Mouse (Mus musculus) spleen, postnatal 10 days (tissue): Measurements from ENCODE around the gene Prelp.
"Not testable (repeated sequence)": the region's sequence is repeated elsewhere in the genome, so short reads cannot be mapped to it uniquely, and the experiment has no call there.

Experiments
- DNase-seq, 2 experiments: peaks; one replicate each; pipeline ENCODE4 v3.0.0; 2021 to 2022; ENCODE audit warnings: low spot score in 2 of 2

Prelp gene

GRCm38 (mm10) chr1:133921304-133921751, at the start of gene Prelp:
Prelp (minus strand) TSS chr1:133921414.
- no peak for DNase-seq

- DNase-seq = no peak
Observed at GRCm38 (mm10) chr1:133969427-133969826, 48.2 kb upstream of the Prelp start.

- no peak for DNase-seq
Observed at GRCm38 (mm10) chr1:133968788-133969325, 47.6 kb upstream of the Prelp start.

- DNase-seq = no peak
Observed at GRCm38 (mm10) chr1:133967481-133968017, 46.3 kb upstream of the Prelp start.

GRCm38 (mm10) chr1:133966044-133966443, 44.8 kb upstream of the Prelp start:
- DNase-seq = no peak

GRCm38 (mm10) chr1:133965298-133965697, 44.1 kb upstream of the Prelp start:
- no peak for DNase-seq

GRCm38 (mm10) chr1:133964742-133965141, 43.5 kb upstream of the Prelp start:
- DNase-seq = no peak

GRCm38 (mm10) chr1:133963578-133963977, 42.4 kb upstream of the Prelp start:
- not testable (repeated sequence) for DNase-seq

GRCm38 (mm10) chr1:133963128-133963527, 41.9 kb upstream of the Prelp start:
- not testable (repeated sequence) for DNase-seq

- DNase-seq = peak in 1 of 2 experiments; percentile 30
Observed at GRCm38 (mm10) chr1:133961281-133962134, 40.3 kb upstream of the Prelp start.

- no peak for DNase-seq
Observed at GRCm38 (mm10) chr1:133959521-133959920, 38.3 kb upstream of the Prelp start.

GRCm38 (mm10) chr1:133954009-133954408, 32.8 kb upstream of the Prelp start:
- DNase-seq = no peak

GRCm38 (mm10) chr1:133953261-133953742, 32.1 kb upstream of the Prelp start:
- no peak for DNase-seq

GRCm38 (mm10) chr1:133951598-133951997, 30.4 kb upstream of the Prelp start:
- DNase-seq = no peak

- no peak for DNase-seq
Observed at GRCm38 (mm10) chr1:133950061-133950782, 29.0 kb upstream of the Prelp start.

GRCm38 (mm10) chr1:133945106-133945505, 23.9 kb upstream of the Prelp start:
- DNase-seq = no peak

- no peak for DNase-seq
Observed at GRCm38 (mm10) chr1:133941904-133942303, 20.7 kb upstream of the Prelp start.

GRCm38 (mm10) chr1:133941158-133941860, 20.1 kb upstream of the Prelp start:
- DNase-seq = no peak

GRCm38 (mm10) chr1:133940481-133941092, 19.4 kb upstream of the Prelp start:
- DNase-seq = no peak

- DNase-seq = no peak
Observed at GRCm38 (mm10) chr1:133939708-133940107, 18.5 kb upstream of the Prelp start.

- DNase-seq = no peak
Observed at GRCm38 (mm10) chr1:133936169-133936568, 15.0 kb upstream of the Prelp start.
